Mouse (Mus musculus): Measurements from ENCODE around the gene Ddx39. TPM values are rescaled to one million over a fixed set of nuclear protein-coding genes. Genes with fewer than 3 reads are reported as not detected.

Gene Ddx39
- polyA plus RNA-seq, 1 experiment from 2014 or later = 106 TPM

- WGBS = 53% methylated on average over 13 of the region's 15 CpGs
- DNase-seq (ENCODE audit: low spot score) (peak; percentile 69), ATAC-seq (ENCODE audit: low read depth) (peak; percentile 76)
- H3K4me1 ChIP-seq (ENCODE audit: control insufficient read depth, insufficient read depth, low read length) = no peaks in the 10 kb centered on the region
- H3K4me3 ChIP-seq (ENCODE audit: low read depth, low read length) = no peak overlapping the region
- H3K4me2 ChIP-seq (ENCODE audit: low read depth, low read length) = no peak overlapping the region
- H3K9me3 ChIP-seq (ENCODE audit: control insufficient read depth, low read length) = no peaks in the 10 kb centered on the region
- H3K36me3 ChIP-seq (ENCODE audit: control insufficient read depth, insufficient read depth, low read length) = peaks cover 82% of the 10 kb centered on the region
- no peaks in the 10 kb centered on the region for H3K27me3 ChIP-seq (replicated peaks; ENCODE audit: control insufficient read depth, insufficient read depth, low read length)
- H3K27ac ChIP-seq (replicated peaks; ENCODE audit: low read depth, low read length) = no peak overlapping the region
- no peak overlapping the region for H3K9ac ChIP-seq (ENCODE audit: low read depth, low read length)
Observed at GRCm38 (mm10) chr8:83724697-83725482, 9.9 kb downstream of the Ddx39 start.

GRCm38 (mm10) chr8:83725521-83726102 lies 10.6 kb downstream of the Ddx39 start:
- Histone ChIP-seq H3K4me2 (ENCODE audit: low read depth, low read length) (no peak overlapping the region), H3K4me3 (ENCODE audit: low read depth, low read length) (no peak overlapping the region), H3K9ac (ENCODE audit: low read depth, low read length) (no peak overlapping the region), H3K36me3 (ENCODE audit: control insufficient read depth, insufficient read depth, low read length) (peaks cover 74% of the 10 kb centered on the region), H3K27ac (replicated peaks; ENCODE audit: low read depth, low read length) (no peak overlapping the region), H3K4me1 (ENCODE audit: control insufficient read depth, insufficient read depth, low read length) (no peaks in the 10 kb centered on the region), H3K9me3 (ENCODE audit: control insufficient read depth, low read length) (no peaks in the 10 kb centered on the region), H3K27me3 (replicated peaks; ENCODE audit: control insufficient read depth, insufficient read depth, low read length) (no peaks in the 10 kb centered on the region)
- ATAC-seq (ENCODE audit: low read depth) = no peak
- no peak for DNase-seq (ENCODE audit: low spot score)
- 86% methylated on average over 8 of the region's 8 CpGs for WGBS

DNA sequence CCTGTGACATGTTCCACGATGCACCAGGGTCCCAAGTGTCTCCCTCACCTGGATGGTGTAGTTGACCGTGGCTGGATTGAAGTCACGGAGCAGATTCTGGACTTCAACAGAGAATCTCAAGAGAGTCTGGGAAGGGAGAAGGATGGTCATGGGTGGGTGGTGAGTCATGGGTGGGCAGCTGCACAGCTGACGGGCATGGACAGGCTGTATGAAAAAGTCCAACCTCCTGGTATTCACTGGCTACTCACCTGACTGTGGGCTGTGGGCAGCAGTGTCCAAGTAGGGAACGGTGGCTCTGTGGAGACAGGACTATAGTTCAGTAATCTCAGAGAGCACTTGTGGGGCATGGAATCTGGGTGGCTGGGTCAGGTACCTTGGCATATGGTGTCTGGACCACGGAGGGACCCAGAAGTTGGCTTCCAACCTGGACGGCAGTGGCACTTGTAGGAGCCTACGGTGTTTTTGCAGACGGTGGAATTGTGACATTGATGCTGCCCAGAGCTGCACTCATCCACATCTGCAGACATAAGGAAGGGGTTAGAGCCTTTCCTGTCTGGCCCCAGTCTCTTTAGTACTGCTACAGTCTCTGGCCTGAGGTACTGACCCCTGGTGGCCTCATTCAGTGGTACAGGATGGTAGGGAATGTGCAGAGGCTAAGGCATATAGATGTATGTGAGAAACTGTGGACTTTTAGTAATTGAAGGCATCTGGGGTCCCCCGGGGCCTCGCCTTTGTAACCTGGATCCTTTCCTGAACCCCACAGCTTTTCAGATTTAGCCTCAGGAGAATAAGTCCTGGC lies 14.2 kb downstream of the Ddx39 start:
- ATAC-seq (ENCODE audit: low read depth) = no peak; the same call in 1 of the 2 replicates
- H3K27me3 ChIP-seq (replicated peaks; ENCODE audit: control insufficient read depth, insufficient read depth, low read length) = no peaks in the 10 kb centered on the region
- DNase-seq (ENCODE audit: low spot score) = no peak
- no peaks in the 10 kb centered on the region for H3K4me1 ChIP-seq (ENCODE audit: control insufficient read depth, insufficient read depth, low read length)
- no peak overlapping the region for H3K9ac ChIP-seq (ENCODE audit: low read depth, low read length)
- no peaks in the 10 kb centered on the region for H3K9me3 ChIP-seq (ENCODE audit: control insufficient read depth, low read length)
- no peak overlapping the region for H3K4me2 ChIP-seq (ENCODE audit: low read depth, low read length)
- peaks cover 48% of the 10 kb centered on the region for H3K36me3 ChIP-seq (ENCODE audit: control insufficient read depth, insufficient read depth, low read length)
- H3K4me3 ChIP-seq (ENCODE audit: low read depth, low read length) = no peak overlapping the region
- WGBS = 59% methylated on average over 11 of the region's 11 CpGs
- H3K27ac ChIP-seq (replicated peaks; ENCODE audit: low read depth, low read length) = no peak overlapping the region

GRCm38 (mm10) chr8:83731906-83732305 lies 16.9 kb downstream of the Ddx39 start:
- H3K27me3 ChIP-seq (replicated peaks; ENCODE audit: control insufficient read depth, insufficient read depth, low read length) = no peaks in the 10 kb centered on the region
- H3K36me3 ChIP-seq (ENCODE audit: control insufficient read depth, insufficient read depth, low read length) = peaks cover 28% of the 10 kb centered on the region; the same call in 1 of the 2 replicates
- H3K4me1 ChIP-seq (ENCODE audit: control insufficient read depth, insufficient read depth, low read length) = no peaks in the 10 kb centered on the region
- no peak for DNase-seq (ENCODE audit: low spot score)
- ATAC-seq (ENCODE audit: low read depth) = no peak
- WGBS = 69% methylated on average over 5 of the region's 5 CpGs
- H3K9me3 ChIP-seq (ENCODE audit: control insufficient read depth, low read length) = no peaks in the 10 kb centered on the region
- H3K9ac ChIP-seq (ENCODE audit: low read depth, low read length) = no peak overlapping the region
- no peak overlapping the region for H3K4me3 ChIP-seq (ENCODE audit: low read depth, low read length)
- H3K27ac ChIP-seq (replicated peaks; ENCODE audit: low read depth, low read length) = no peak overlapping the region
- no peak overlapping the region for H3K4me2 ChIP-seq (ENCODE audit: low read depth, low read length)

DNA sequence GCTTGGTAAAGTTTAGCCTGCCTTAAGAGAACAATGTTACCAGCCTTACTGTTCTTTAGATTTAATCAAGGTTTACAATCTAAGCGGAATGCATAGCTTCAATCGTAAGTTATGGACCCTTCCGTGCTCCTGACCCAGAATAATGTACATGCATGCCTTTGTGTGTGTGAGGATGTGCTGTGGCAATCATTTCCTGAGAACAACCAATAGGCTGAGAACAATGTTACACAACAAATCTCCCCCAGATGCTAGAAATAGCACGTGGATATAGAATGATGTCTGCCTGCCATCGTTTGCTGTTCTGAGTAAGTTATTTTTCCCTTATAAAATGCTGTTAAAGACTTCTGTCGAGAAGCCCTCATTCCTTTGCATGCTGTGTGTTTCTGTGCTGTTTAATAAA lies 17.9 kb downstream of the Ddx39 start:
- no peak for DNase-seq (ENCODE audit: low spot score)
- H3K27me3 ChIP-seq (replicated peaks; ENCODE audit: control insufficient read depth, insufficient read depth, low read length) = no peaks in the 10 kb centered on the region

DNA sequence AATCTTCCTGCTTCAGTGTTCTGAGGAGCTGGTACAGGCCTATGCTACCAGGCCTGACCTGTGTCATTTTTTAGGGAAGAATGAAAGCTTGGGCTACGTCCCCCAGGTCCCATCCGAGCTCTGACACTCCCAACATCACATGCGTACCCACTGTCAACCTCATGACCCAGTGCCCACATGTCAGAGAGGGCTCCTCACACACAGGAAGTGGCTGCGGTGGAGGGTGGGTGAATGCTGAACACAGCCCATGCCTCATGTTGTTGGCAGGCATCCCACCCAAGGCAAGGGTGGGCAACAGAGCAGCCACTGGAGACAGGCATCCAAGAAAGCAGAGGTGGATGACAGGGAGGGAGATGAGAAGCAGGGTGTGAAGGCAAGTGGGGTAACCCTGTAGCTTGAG lies 21.7 kb downstream of the Ddx39 start:
- no peak overlapping the region for H3K27ac ChIP-seq (replicated peaks; ENCODE audit: low read depth, low read length)
- no peaks in the 10 kb centered on the region for H3K9me3 ChIP-seq (ENCODE audit: control insufficient read depth, low read length)
- H3K4me2 ChIP-seq (ENCODE audit: low read depth, low read length) = no peak overlapping the region
- peaks cover 26% of the 10 kb centered on the region for H3K4me1 ChIP-seq (ENCODE audit: control insufficient read depth, insufficient read depth, low read length)
- H3K4me3 ChIP-seq (ENCODE audit: low read depth, low read length) = no peak overlapping the region
- ATAC-seq (ENCODE audit: low read depth) (no peak), DNase-seq (ENCODE audit: low spot score) (no peak)
- no peak overlapping the region for H3K9ac ChIP-seq (ENCODE audit: low read depth, low read length)
- WGBS = 88% methylated on average over 4 of the region's 4 CpGs
- H3K27me3 ChIP-seq (replicated peaks; ENCODE audit: control insufficient read depth, insufficient read depth, low read length) = no peaks in the 10 kb centered on the region
- peaks cover 8% of the 10 kb centered on the region; the same call in 1 of the 2 replicates for H3K36me3 ChIP-seq (ENCODE audit: control insufficient read depth, insufficient read depth, low read length)

More for the DNA sequence above, 17.9 kb downstream of the Ddx39 start:
- no peak overlapping the region for H3K4me3 ChIP-seq (ENCODE audit: low read depth, low read length)
- no peak overlapping the region for H3K27ac ChIP-seq (replicated peaks; ENCODE audit: low read depth, low read length)
- WGBS = 80% methylated on average over 6 of the region's 6 CpGs
- no peaks in the 10 kb centered on the region for H3K9me3 ChIP-seq (ENCODE audit: control insufficient read depth, low read length)
- H3K4me2 ChIP-seq (ENCODE audit: low read depth, low read length) = no peak overlapping the region
- no peak for ATAC-seq (ENCODE audit: low read depth)
- H3K36me3 ChIP-seq (ENCODE audit: control insufficient read depth, insufficient read depth, low read length) = peaks cover 18% of the 10 kb centered on the region; the same call in 1 of the 2 replicates
- H3K4me1 ChIP-seq (ENCODE audit: control insufficient read depth, insufficient read depth, low read length) = peaks cover 7% of the 10 kb centered on the region
- H3K9ac ChIP-seq (ENCODE audit: low read depth, low read length) = no peak overlapping the region

DNA sequence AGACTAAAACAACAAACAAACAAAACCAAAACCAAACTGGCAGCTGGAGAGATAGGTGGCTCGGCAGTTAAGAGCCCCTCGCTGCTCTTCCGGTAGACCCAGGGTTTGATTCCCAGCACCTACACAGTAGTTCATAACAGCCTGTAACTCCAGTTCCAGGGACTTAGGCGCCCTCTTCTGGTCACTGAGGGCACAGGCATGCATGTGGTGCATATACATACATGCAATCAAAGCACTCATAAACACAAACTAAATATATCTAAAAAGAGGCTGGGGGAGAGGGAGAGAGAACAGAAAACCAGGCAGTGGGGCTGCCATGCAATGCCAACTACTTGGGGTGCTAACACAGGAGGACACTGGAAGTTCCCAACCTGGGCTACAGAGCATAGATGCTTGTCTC lies 22.4 kb downstream of the Ddx39 start:
- peak overlapping the region; percentile 11; the same call in 1 of the 2 replicates for H3K9ac ChIP-seq (ENCODE audit: low read depth, low read length)
- no peak overlapping the region for H3K4me3 ChIP-seq (ENCODE audit: low read depth, low read length)
- H3K4me1 ChIP-seq (ENCODE audit: control insufficient read depth, insufficient read depth, low read length) = peaks cover 26% of the 10 kb centered on the region
- no peaks in the 10 kb centered on the region for H3K27me3 ChIP-seq (replicated peaks; ENCODE audit: control insufficient read depth, insufficient read depth, low read length)
- 0 out of 2 replicates have a peak, but pooled peaks cover 1% of the 10 kb centered on the region for H3K36me3 ChIP-seq (ENCODE audit: control insufficient read depth, insufficient read depth, low read length)
- H3K27ac ChIP-seq (replicated peaks; ENCODE audit: low read depth, low read length) = no peak overlapping the region
- no peaks in the 10 kb centered on the region for H3K9me3 ChIP-seq (ENCODE audit: control insufficient read depth, low read length)
- ATAC-seq (ENCODE audit: low read depth) (no peak), DNase-seq (ENCODE audit: low spot score) (no peak)
- WGBS = 87% methylated on average over 4 of the region's 4 CpGs
- no peak overlapping the region for H3K4me2 ChIP-seq (ENCODE audit: low read depth, low read length)

DNA sequence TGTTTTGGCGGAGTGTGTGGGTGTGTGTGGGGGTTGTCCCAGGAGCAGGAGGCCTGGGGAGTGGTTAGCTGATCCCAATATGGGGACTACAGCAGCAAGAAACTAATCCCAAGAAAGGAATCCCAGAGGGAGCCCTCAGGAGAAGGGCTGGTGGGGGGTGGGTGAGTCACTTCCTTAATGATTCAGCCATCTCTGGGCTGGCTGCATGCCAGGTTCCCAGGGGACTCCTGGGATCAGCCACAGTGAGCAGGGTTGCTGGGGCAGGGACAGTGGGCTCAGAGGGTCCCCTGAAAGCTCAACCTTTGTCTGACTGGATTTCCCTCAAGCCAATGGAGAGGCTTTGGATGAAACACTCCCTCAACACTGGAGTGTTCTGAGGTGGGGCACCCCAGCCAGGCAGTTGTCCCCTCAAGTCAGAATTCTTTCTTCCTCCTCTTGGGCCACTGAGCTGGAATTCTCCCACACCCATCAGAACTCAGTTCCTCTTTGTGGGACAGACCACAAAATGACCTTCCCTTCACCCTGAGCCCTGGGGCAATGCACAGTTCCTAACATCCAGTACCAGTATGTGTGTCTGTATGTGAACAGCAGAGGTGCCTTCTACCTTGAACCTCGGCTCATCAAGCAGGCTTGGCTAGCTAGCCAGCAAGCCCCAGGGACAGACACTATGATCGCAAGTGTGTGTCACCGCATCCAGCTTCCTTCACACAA lies 23.0 kb downstream of the Ddx39 start:
- Histone ChIP-seq H3K27me3 (replicated peaks; ENCODE audit: control insufficient read depth, insufficient read depth, low read length) (no peaks in the 10 kb centered on the region), H3K4me2 (ENCODE audit: low read depth, low read length) (peak overlapping the region; percentile 93; the same call in 1 of the 2 replicates), H3K9ac (ENCODE audit: low read depth, low read length) (peak overlapping the region; percentile 11; the same call in 1 of the 2 replicates), H3K9me3 (ENCODE audit: control insufficient read depth, low read length) (no peaks in the 10 kb centered on the region), H3K36me3 (ENCODE audit: control insufficient read depth, insufficient read depth, low read length) (no peaks in the 10 kb centered on the region), H3K4me3 (ENCODE audit: low read depth, low read length) (no peak overlapping the region), H3K27ac (replicated peaks; ENCODE audit: low read depth, low read length) (0 out of 2 replicates have a peak overlapping the region, but pooled peaks have one; percentile 12), H3K4me1 (ENCODE audit: control insufficient read depth, insufficient read depth, low read length) (peaks cover 26% of the 10 kb centered on the region)
- WGBS = 69% methylated on average over 4 of the region's 4 CpGs
- DNase-seq (ENCODE audit: low spot score) = peak; percentile 74
- ATAC-seq (ENCODE audit: low read depth) = no peak; the same call in 1 of the 2 replicates

Measured in embryonic facial prominence, embryonic 14.5 days (tissue).